Mouse (Mus musculus): Measurements from ENCODE around the gene Faxc.

DNA sequence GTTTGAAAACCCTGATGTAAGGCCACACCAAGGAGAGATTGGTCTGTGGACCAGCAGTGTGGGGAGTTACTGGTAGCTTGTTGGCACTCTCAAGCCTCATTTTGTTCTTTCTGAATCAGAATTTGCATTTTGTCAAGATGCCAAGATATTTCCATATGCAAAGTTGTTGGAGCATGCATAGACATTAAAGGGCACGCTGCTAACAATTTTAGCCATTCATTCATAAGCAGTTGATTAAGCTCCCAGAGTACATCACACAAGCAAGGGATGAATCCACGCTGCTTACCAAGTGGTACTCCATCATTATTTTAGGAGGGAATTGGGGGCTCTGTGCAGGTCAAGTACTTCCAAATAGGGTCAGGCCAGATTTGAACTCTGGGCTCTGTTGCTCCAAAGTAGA is 98.8 kb downstream of the Faxc start:
- no peak for TF ChIP-seq RCOR1 (IDR thresholded peaks at IDR 0.05; ENCODE audit: low read depth, low read length)
- no peak for TF ChIP-seq HCFC1 (IDR thresholded peaks at IDR 0.05; ENCODE audit: low read depth, low read length)
- no peak for TF ChIP-seq SMC3 (IDR thresholded peaks at IDR 0.05; ENCODE audit: low read depth, low read length)
- TF ChIP-seq MAZ (IDR thresholded peaks at IDR 0.05; ENCODE audit: low read depth, low read length) = no peak
